In the genomic region with DNA sequence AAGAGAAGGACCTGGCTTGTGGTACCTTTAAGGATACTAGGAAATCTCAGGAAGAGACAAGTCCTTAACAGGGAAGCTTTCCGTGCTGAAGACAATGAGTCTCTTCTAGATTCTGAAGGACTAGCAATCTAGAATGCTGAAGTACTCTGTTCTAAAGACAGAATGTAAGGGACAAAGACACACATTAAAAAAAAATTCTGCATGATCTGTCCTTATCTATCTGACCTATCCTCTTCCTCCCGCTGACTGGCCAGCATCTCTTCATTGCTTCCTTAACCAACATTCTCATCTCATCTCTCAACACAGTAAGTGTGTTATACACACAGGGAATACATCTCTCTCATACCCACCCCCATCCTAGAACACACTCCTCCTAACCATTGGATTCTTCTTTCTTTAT, we compare ENCODE assay signal across 41 mouse cellular contexts. TPM values are rescaled to one million over a fixed set of nuclear protein-coding genes. Genes with fewer than 3 reads are reported as not detected.
"Had no signal": no experiment of that assay in that cellular context is flagged by ENCODE, and none has a peak within 500 bp of the region (broad histone marks: within the 10 kb centered on the region; RNA-seq: fewer than 3 reads in every experiment).

A gene (minus strand): TSS at position 101 of the 400 bp plus-strand sequence.

- H3K9me3 ChIP-seq: heart, embryonic 10.5 days; heart, embryonic 13.5 days; heart, embryonic 15.5 days; hindbrain, embryonic 10.5 days; hindbrain, embryonic 12.5 days; hindbrain, embryonic 13.5 days; hindbrain, embryonic 15.5 days; intestine, embryonic 15.5 days; kidney, embryonic 15.5 days had no signal

- H3K4me2 ChIP-seq: heart, embryonic 11.5 days; heart, embryonic 13.5 days; heart, embryonic 15.5 days; hindbrain, embryonic 12.5 days; hindbrain, embryonic 13.5 days; hindbrain, embryonic 14.5 days; hindbrain, embryonic 15.5 days; intestine, embryonic 15.5 days; kidney, embryonic 15.5 days had no signal

- H3K27me3 ChIP-seq: heart, embryonic 13.5 days; heart, embryonic 15.5 days; hindbrain, embryonic 12.5 days; hindbrain, embryonic 13.5 days; hindbrain, embryonic 15.5 days; intestine, embryonic 15.5 days; kidney, embryonic 15.5 days had no signal

- ATAC-seq: hindbrain, embryonic 16.5 days; hindbrain, postnatal 0 days; inflammation-experienced regulatory T-cells, adult 6 months; intestine, embryonic 15.5 days; intestine, embryonic 16.5 days; intestine, postnatal 0 days had no signal

- H3K36me3 ChIP-seq: heart, embryonic 10.5 days; heart, embryonic 13.5 days; heart, embryonic 15.5 days; hindbrain, embryonic 10.5 days; hindbrain, embryonic 12.5 days; hindbrain, embryonic 13.5 days; hindbrain, embryonic 15.5 days; intestine, embryonic 15.5 days; kidney, embryonic 15.5 days had no signal

- DNase-seq: heart, adult 2 months; heart, postnatal 10 days; heart, postnatal 14 days; heart, postnatal 36 days; heart, postnatal 4 days; kidney, adult 11 months; kidney, adult 18-20 months; kidney, adult 2 months; kidney, adult 8-10 months; kidney, adult 9 months; kidney, postnatal 10 days; kidney, postnatal 14 days; kidney, postnatal 25 days; kidney, postnatal 36 days; kidney, postnatal 4 days; layer of hippocampus, adult 9-11 months; layer of hippocampus, postnatal 36 days had no signal

- H3K4me3 ChIP-seq: heart, adult 2 months; heart, embryonic 10.5 days; heart, embryonic 13.5 days; heart, embryonic 15.5 days; hindbrain, embryonic 10.5 days; hindbrain, embryonic 12.5 days; hindbrain, embryonic 13.5 days; hindbrain, embryonic 15.5 days; intestine, embryonic 15.5 days; kidney, embryonic 15.5 days; layer of hippocampus, adult 2 months had no signal

- H3K27ac ChIP-seq: heart, adult 2 months; heart, embryonic 10.5 days; heart, embryonic 13.5 days; heart, embryonic 15.5 days; hindbrain, embryonic 10.5 days; hindbrain, embryonic 12.5 days; hindbrain, embryonic 13.5 days; hindbrain, embryonic 14.5 days; hindbrain, embryonic 15.5 days; hindbrain, postnatal 0 days; intestine, embryonic 15.5 days; kidney, embryonic 15.5 days; kidney, postnatal 0 days; layer of hippocampus, adult 2 months had no signal

- H3K9ac ChIP-seq: heart, embryonic 13.5 days; heart, embryonic 15.5 days; hindbrain, embryonic 12.5 days; hindbrain, embryonic 13.5 days; hindbrain, embryonic 14.5 days; hindbrain, embryonic 15.5 days; intestine, embryonic 15.5 days; kidney, embryonic 15.5 days had no signal

- H3K4me1 ChIP-seq: heart, embryonic 10.5 days; heart, embryonic 13.5 days; heart, embryonic 15.5 days; hindbrain, embryonic 10.5 days; hindbrain, embryonic 12.5 days; hindbrain, embryonic 15.5 days; intestine, embryonic 15.5 days; kidney, embryonic 15.5 days had no signal

RNA-seq across cellular contexts. Expression of the gene that starts here (rescaled TPM):
- total RNA-seq: heart, adult 2 months; heart, adult 8-10 months; heart, postnatal 14 days; heart, postnatal 36 days; heart, postnatal 4 days; hematopoietic stem cell, adult 5-6 weeks; hindbrain, postnatal 0 days; layer of hippocampus, adult 18-20 months; layer of hippocampus, adult 2 months; layer of hippocampus, postnatal 25 days; layer of hippocampus, postnatal 36 days had no signal
- polyA plus RNA-seq: heart, adult 2 months; heart, embryonic 10.5 days; heart, embryonic 13.5 days; hindbrain, embryonic 10.5 days; hindbrain, embryonic 11.5 days; inflammation-experienced regulatory T-cells, adult 6 months; intestine, embryonic 16.5 days; intestine, postnatal 0 days; kidney, adult 2 months; large intestine, adult 2 months had no signal
